Mouse (Mus musculus) hematopoietic stem cell, adult 5-6 weeks (primary cell): ENCODE measurements around the gene Myo1a. TPM values are rescaled to one million over a fixed set of nuclear protein-coding genes. Genes with fewer than 3 reads are reported as not detected.
A peak's percentile ranks its signal among the peaks of the same experiment; 100 is the strongest.

Source experiments
- ATAC-seq, 2 experiments: fragments of 125-278 bp in 1 of 2; replicated peaks in 1 of 2; 2 replicates each; pipeline ENCODE4 v1.8.0; 2016 to 2017; ENCODE audit warnings: inconsistent platforms in 2 of 2, mild to moderate bottlenecking in 2 of 2, moderate number of reproducible peaks in 2 of 2, low read depth in 1 of 2, moderate TSS enrichment in 1 of 2; ENCODE audit not compliant: low FRiP score in 2 of 2, poor library complexity in 2 of 2, severe bottlenecking in 2 of 2, insufficient read depth in 1 of 2, low TSS enrichment in 1 of 2
- total RNA-seq: library from RNA; stranded (forward); fragments of 172-1452, 232-1000 nt; gene quantifications from 2 replicates; pipeline ENCODE4 v1.2.3, GENCODE M21; 2017

Gene Myo1a
- total RNA-seq, 1 experiment from 2014 or later, result not detected

DNA sequence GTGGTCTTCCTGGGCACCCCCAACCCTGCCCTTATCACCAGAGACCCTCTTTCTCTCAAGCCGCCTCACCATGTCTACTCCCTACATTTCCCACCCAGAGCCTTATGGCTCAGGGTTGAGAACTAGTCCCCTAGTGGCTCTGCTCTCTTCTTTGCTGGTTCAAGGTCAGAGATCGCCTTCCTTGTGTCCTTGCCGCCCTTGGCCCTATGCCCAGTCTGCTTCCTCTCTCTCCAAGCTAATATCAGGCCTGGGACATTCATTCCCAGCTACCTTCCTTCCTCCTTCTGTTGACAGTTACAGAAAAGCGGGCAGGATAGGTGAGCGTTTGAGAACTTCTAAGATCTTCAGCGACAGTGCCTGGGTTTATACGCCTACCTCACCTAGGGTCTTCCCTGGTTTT lies 2.8 kb downstream of the Myo1a start:
- ATAC-seq, result no peak

DNA sequence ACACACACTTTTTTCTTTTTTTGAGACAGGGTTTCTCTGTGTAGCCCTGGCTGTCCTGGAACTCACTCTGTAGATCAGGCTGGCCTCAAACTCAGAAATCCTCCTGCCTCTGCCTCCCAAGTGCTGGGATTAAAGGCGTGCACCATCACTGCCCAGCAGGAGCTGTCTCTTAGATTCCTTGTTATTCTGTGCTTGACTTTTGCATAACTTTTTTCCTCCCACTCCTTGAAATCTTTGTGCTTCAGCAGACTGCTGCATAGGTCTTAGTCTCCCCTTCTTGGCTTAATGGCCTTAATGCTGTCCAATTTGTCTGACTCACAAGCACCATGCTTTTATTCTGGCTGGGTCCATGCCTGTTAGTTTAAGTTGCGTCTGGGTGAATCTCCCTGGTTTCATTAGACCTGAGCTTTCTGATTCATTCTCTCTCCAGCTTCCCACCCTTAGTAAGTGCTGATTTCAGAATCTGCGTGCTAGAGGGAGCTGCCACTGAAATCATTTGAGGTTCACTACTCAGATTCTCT lies 3.9 kb downstream of the Myo1a start:
- no peak for ATAC-seq

DNA sequence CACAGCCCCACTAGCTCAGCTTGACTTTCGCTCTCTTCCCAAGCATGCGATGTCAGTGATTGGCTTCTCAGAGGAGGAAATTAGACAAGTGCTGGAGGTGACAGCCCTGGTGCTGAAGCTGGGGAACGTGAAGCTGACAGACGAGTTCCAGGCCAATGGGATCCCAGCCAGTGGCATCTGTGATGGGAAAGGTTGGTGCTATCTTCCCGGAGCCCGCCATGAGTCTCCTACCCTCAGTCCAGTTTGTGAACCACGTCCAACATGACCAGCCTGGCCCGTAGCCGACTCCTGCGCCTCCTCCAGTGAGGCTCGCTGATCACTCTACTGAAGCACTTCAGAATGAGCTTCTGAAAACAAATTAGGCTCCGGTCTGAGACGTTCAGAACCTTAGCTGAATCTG lies 5.4 kb downstream of the Myo1a start:
- ATAC-seq, result no peak

DNA sequence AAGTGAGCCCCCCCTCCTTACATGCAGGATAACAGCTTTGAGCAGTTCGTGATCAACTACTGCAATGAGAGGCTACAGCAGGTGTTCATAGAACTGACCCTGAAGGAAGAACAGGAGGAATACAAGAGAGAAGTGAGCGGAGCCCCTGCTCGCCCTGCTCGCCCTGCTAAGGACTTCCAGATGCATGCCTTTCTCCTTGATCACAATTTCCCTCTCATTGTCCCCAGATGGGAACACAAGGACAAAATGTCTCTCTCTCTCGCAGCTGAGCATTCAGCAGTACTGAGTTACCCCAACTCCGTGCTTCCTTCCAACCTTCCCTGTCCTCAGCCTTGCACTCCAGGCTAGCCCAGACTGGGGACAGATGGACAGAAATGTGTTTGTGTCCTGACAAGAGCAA lies 7.8 kb downstream of the Myo1a start:
- no peak for ATAC-seq

DNA sequence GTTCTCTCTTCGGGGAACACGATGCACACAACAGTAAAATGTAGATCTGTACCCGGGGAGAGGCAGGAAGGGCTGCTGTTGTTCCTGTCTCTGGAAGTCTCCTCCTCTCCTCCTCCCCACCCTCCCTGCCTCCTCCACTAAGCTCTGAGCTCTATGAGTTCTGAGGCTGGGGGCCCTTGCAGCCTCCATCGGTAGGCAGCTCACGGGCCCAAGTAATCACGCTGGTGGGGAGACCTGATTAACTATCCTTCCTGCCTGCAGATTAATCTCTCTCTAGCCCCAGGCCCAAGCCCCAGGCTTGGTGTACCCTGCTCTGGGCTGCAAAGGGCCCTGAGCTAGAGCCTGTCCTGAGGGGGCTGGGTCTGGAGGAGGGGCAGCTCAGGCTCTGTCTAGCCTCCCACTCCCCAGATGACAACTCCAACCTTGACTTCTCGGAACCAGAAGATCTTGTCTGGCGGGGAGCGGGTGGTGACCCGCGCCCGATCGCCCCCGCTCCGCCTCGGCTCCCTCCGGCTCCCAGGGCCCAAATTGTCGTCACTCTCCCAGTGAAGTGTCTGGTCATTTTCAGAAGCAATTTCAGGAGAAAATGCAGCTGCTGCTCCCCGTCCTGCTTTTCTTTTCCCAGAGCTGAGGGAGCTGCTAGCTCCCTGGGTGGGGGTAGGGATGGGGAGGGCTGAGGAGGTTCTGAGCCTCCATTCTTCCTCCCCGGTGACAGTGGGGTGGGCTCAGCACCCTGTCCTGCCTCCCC lies 16.9 kb downstream of the Myo1a start:
- ATAC-seq, result no peak

DNA sequence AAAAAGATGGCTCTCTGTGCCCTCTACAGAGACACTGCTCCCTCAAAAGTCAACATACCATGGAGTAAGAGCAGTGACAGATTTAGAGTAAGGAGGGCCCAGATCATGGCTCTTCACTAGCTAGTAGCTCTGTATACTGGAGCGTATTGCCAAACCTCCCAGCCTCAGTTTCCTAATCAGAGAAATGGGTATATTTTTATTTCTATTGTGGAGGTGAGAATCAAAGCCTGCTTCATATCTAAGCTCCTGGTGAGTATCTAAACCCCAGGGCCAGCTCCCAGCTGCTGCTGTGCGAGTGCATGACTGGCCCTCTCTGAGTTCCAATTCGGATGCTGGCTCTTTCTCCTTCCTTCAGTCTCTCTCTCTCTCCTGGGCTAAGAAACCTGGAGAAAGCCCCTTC lies 19.2 kb downstream of the Myo1a start, which contains the start of gene Tac2:
Tac2 (plus strand) TSS at position 301 of the 400 bp plus-strand sequence.
- no peak for ATAC-seq

DNA sequence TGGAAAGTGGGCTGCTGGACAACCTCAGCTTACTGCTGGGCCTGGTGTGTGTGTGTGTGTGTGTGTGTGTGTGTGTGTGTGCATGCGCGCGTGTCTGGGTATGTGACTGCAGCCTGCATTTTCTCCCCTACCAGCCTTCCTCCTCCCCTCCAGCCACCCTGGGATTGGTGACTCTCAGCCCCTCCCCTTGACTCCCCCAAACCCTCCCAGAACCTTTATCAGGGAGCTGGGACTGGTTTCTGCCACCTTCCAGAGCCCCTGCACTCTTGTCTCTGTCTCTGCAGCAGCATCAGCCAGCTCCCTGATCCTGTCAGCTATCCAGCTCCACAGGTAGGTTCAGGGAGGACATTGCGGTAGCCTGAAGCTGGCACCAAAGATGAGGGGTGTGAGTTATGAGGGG lies 20.2 kb downstream of the Myo1a start:
- ATAC-seq, result no peak

DNA sequence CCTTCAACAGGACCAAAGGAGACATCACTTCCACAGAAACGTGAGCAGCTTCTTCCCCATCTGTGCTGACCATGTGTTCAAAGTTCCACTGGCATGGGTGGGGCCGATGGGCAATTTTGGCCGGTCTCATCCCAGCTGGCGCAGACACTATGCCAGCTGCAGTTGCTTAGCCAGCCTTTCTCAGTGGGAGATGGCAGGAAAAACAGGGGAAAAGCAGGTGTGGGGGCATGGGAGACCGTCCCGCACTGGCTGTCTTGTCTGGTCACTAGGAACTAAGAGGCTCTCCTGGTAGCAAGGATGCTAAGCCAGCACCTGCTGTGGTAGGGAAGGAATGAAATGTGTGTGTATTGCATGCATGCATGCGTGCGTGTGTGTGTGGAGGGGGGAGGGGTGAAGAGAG lies 23.5 kb downstream of the Myo1a start:
- no peak for ATAC-seq

DNA sequence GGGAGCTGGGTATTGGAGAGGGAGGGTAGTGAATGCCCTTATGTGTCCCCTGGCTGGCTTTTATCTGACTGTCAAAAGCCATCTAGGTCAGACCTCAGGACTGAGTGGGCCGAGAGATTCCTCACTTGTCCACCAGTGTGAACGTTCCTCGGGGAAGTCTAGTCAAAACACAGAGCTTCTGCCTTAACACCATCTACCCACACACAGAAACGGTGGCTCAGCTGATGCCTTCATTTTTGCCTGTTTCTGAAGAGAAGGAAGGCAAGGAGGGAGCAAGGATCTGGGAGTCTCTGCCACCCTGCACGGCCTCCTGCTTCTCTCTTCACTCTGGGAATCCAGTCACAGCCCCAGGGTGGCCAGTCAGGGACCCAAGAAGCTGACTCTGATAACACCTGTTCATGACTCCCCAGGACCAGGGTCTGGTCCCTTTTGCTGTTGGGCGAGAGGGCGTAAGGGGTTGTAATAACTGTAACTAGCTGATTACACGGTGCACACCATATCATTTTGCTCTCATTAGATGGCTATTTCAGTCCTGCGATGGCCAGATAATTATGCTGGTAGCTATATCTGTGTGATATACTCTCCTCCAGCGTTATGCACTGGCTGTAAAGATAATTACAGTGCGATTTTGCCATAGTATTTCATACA lies 25.4 kb downstream of the Myo1a start:
- peak in 1 of 2 experiments; percentile 4; a peak in 1 of 4 replicates for ATAC-seq

DNA sequence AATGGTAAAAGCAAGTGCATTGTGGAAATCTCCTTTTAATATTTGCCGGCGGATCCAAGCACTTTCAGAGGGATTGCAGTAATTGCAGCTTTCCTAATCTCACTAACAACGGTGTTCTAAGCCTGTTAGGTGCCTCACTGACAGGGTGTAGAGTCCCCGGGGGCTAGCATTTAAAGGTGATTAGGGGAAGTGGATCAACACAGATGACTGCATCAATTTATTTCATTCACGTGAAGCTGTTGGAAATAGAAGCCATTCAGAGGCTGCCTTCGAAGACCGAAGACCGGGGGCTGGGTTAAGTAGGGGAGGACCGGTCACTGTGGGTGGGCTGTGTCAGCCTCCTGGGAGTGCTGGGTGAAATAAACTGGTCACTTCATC lies 26.0 kb downstream of the Myo1a start:
- no peak for ATAC-seq

DNA sequence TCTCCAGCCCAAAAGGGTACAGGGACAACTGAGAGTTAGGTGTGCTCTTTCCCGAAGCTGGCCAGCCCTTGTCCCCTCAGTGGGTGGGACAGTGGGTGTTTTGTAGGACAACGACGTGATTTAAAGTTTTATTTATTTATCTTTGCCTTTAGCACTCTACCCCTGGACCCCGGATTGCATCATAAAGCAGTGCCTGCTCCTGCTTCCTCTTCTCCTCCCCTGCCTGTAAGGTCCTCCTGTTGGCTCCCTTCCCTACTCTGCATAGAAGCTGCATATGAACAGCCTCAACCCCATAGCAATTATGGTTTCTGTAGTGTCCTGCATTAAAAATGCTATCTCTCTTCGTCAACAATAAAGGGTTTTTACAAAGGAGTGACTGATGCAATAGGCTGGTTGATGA lies 26.4 kb downstream of the Myo1a start:
- no peak for ATAC-seq

DNA sequence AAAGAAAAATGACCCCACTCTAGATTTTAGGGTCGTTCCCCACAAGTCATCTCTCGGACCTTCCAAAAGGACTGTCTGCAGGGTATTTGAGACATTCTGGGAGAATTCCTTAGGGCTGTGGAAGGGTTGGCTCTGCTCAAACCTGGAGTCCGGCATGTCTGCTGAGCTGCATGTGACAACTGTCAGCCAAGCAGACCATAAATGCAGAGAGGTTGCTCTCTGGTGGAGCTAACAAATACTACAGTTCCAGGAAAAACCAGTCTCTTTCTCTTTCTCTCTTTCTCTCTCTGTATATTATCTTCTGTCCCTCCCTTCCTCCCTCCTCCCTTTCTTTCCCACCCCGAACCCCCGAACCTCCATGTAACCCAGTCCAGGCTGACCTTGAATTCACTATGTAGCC lies 29.5 kb downstream of the Myo1a start:
- no peak for ATAC-seq

DNA sequence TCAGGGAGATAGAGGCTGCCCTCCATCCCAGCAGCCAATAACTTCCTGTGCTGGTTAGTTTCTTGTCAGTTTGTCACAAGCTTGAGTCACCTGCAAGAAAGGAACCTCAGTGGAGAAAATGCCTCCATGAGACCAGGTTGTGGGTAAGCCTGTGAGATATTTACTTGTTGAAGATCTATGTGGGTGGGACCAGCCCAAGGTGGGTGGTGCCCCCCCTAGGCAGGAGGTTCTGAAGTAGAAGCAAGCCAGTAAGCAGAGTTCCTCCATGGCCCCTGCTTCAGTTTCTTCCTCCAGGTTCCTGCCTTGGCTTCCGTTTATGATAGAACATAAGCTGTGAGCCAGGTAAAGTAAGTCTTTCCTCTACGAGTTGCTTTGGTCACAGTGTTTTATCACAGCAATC lies 31.3 kb downstream of the Myo1a start:
- no peak for ATAC-seq

DNA sequence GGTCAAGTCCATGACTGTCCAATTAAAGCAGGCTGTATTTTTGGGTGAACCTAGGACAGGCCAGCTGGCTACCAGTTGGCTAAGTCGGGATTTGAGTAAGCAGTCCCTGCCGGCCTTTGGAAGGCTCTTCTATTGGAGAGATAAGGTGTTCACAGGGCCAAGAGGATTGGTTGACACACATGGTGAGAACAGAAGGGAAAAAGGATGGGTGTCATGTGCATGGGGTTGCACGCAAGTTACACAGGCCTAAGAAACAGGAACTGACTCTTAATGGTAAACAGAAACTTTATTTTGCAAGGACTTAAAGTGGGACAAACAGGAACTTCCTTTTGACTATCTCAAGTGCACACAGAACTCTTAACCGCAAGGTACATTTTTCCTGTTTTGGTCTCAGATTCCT lies 31.9 kb downstream of the Myo1a start:
- ATAC-seq, result peak; percentile 69 to 71

DNA sequence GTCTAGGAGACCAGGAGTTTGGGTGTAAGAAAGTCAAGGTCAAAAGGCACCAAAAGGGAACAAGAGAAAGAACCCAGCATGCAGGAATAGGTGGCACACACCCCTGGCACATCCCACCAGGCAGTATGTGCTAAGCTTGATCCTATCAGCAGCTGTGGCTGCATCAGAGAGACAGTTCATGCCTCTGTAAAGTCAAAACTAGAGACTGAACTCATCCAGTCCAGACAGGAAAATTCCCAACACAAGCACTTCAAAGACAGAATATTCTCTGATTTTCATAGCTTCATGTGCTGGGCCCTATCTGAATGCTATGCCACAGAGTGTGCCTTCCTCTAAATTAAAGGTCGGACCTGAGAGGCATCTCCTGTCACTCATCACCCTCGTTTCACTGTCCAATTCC lies 32.6 kb downstream of the Myo1a start:
- 0 out of 4 replicates have a peak, but pooled peaks of 1 of the 2 experiments have one; percentile 1 for ATAC-seq

DNA sequence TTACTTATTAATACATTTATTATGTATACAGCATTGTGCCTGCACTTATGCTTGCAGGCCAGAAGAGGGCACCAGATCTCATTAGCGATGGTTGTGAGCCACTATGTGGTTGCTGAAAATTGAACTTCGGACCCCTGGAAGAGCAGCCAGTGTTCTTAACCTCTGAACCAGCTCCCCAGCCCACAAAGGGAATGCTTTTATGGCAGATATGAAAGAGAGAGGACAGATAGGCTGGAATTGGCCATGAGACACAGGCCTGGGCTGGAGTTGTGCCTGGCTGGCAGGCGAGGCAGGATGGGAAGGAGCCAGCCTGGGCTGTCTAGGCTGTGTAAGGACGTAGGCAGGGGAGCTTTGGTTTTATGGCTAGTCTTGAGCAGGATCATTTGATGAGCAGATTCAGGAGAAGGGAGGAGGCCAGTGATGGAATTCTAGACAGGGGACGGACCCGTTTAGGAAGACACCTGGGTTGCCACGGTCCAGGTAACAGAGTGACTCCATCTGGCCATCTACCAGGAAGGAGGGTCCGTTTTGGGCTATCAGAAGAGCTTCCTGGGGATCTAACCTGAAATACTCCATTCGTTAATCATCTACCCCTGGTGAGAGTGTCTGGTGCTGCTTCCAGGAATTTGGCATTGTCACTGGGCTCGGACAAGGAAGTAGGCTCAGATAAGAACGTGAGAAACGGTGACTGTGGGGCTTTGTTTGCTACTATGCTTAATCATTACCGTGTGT lies 33.3 kb downstream of the Myo1a start:
- ATAC-seq, result no peak

DNA sequence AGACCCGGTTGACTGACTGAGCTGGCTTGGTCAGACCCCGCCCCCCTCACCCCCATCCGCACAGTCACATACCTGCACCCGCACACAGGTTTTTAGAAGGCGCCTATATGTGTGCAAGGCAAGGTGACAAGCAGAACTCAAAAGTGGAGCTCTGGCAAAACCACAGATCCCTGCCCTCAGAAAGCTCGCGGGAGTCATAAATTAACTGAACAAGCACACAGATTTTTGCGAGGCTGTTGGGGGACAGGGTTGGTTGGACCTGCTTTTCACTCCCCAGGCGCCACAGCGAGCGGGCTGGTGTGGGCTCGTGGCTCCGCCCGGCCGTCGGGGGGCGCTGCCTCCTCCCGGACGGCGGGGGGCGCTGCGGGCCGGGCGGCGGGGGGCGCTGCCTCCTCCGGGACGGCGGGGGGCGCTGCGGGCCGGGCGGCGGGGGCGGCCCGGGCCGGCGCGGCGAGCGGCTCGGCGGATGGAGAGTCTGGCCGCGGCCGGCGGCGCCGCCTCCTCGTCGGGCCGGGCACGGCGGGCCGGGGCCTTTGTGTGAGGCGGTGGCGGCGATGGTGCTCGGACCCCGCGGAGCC lies 34.2 kb downstream of the Myo1a start, which contains the start of gene Zbtb39:
Zbtb39 (plus strand) TSS at position 456 of the 578 bp plus-strand sequence.
- ATAC-seq, result peak; percentile 50 to 59; a peak in 3 of 4 replicates
